Comparison of ENCODE assay signal across 8 mouse cellular contexts in genomic region chr9:57439522-57440295, GRCm38 (mm10). TPM values are rescaled to one million over a fixed set of nuclear protein-coding genes. Genes with fewer than 3 reads are reported as not detected.
DNase-seq lines count a peak whose midpoint lies in the region; ATAC-seq lines count a peak whose summit lies in the region.

TSS of gene Ppcdc (minus strand) at chr9:57440124.

- peak; percentile 97 for ATAC-seq in erythroblast, adult 5-6 weeks (replicated peaks; ENCODE audit: low FRiP score, poor library complexity, severe bottlenecking)
- peak; percentile 96 for ATAC-seq in kidney, embryonic 15.5 days (replicated peaks; ENCODE audit: low FRiP score)
- peak; percentile 97 for ATAC-seq in monocyte, adult 5-6 weeks (replicated peaks; ENCODE audit: insufficient number of reproducible peaks, low FRiP score, low TSS enrichment, poor library complexity, severe bottlenecking)

- peak; percentile 86 to 87 for DNase-seq in B cell, adult 2 months
- peak; percentile 99 for DNase-seq in brain, adult 2 months (ENCODE audit: low read depth, low spot score)
- DNase-seq in heart, embryonic 10.5 days (ENCODE audit: low spot score), result peak; percentile 97
- peak; percentile 92 for DNase-seq in liver
- peak; percentile 87 to 93 for DNase-seq in spleen, postnatal 4 days (ENCODE audit: low spot score in 2 of 2)

- 4% methylated on average over 32 of the region's 32 CpGs for WGBS in heart, embryonic 10.5 days
- 3% methylated on average over 32 of the region's 32 CpGs for WGBS in kidney, embryonic 15.5 days

- H3K4me3 ChIP-seq in heart, embryonic 10.5 days, result peak within 1 kb of the TSS; percentile 66
- peak within 1 kb of the TSS; percentile 56 for H3K4me3 ChIP-seq in kidney, embryonic 15.5 days (replicated peaks)

- no peaks in the 10 kb centered on the region for H3K27me3 ChIP-seq in heart, embryonic 10.5 days (ENCODE audit: insufficient read depth, poor library complexity, severe bottlenecking)
- H3K27me3 ChIP-seq in kidney, embryonic 15.5 days, result no peaks in the 10 kb centered on the region

- H3K27ac ChIP-seq in heart, embryonic 10.5 days, result peak within 1 kb of the TSS; percentile 95
- H3K27ac ChIP-seq in kidney, embryonic 15.5 days, result peak within 1 kb of the TSS; percentile 75

- H3K4me2 ChIP-seq in kidney, embryonic 15.5 days, result peak within 1 kb of the TSS; percentile 77

- peaks cover 7% of the 10 kb centered on the region; the same call in 1 of the 2 replicates for H3K36me3 ChIP-seq in heart, embryonic 10.5 days
- peaks cover 9% of the 10 kb centered on the region for H3K36me3 ChIP-seq in kidney, embryonic 15.5 days

- H3K9me3 ChIP-seq in heart, embryonic 10.5 days, result no peaks in the 10 kb centered on the region
- H3K9me3 ChIP-seq in kidney, embryonic 15.5 days (replicated peaks), result no peaks in the 10 kb centered on the region

- H3K9ac ChIP-seq in kidney, embryonic 15.5 days, result peak within 1 kb of the TSS; percentile 62

- peaks cover 23% of the 10 kb centered on the region for H3K4me1 ChIP-seq in heart, embryonic 10.5 days
- peaks cover 34% of the 10 kb centered on the region for H3K4me1 ChIP-seq in kidney, embryonic 15.5 days

RNA-seq across cellular contexts. Expression of gene Ppcdc, which starts in this region (rescaled TPM):
- 1.3 and 4.8 TPM in 2 replicates for total RNA-seq in erythroblast, adult 5-6 weeks (2015; ENCODE audit: low replicate concordance)
- 4.3 and 5.4 TPM in 2 replicates for total RNA-seq in erythroblast, adult 5-6 weeks (2017; ENCODE audit: low replicate concordance)
- 21.3 and 21.5 TPM in 2 replicates for polyA plus RNA-seq in heart, embryonic 10.5 days (2016; fragmentation: Nextera tagmentation; extraction: Ambion mirVana)
- polyA plus RNA-seq in kidney, embryonic 15.5 days (2015; fragmentation: Nextera tagmentation; extraction: Ambion mirVana), result 25.8 and 30.3 TPM in 2 replicates
- total RNA-seq in monocyte, adult 5-6 weeks (2017), result 19.8 to 46.2 TPM (median 27.2 TPM) in 3 replicates

Comparison
In these comparisons a context has a peak if more than half of its experiments do, and no peak if none do; other contexts are left out.
1. Peak in every context shown above with its lines: DNase-seq, ATAC-seq, H3K4me3 ChIP-seq and H3K27ac ChIP-seq.